Mouse (Mus musculus) layer of hippocampus, adult 8-10 months (tissue): ENCODE measurements at regions not wholly inside any gene's neighbourhood (a gene's known extent, or its start where the extent isn't known, plus 50 kb on each side); places are given as distances from the start of the nearest gene placed in this dataset.
A peak's percentile ranks its signal among the peaks of the same experiment; 100 is the strongest.

Source experiments
- DNase-seq, 2 experiments: peaks; one replicate each; pipeline ENCODE4 v3.0.0; 2022; ENCODE audit warnings: low spot score in 2 of 2

DNA sequence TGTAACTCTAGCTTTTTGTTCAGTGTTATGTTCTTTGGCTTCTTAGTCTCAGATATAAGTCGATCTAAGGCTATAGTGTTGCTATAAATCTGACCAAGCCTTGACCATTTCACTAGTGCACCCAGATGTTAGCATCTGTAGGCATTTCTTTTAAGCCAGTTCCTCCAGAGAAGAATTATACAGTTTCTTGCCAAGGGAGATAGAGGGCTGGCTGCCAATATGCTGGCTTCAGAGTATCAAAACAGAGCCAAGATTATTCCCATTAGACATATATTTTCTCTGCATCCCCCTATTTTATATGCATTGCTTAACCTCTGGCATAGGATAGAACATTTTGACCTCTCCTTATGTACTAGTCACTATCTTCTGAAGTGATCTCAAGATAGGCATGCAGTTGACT lies 487.5 kb downstream of the Synb start:
- no peak for DNase-seq

DNA sequence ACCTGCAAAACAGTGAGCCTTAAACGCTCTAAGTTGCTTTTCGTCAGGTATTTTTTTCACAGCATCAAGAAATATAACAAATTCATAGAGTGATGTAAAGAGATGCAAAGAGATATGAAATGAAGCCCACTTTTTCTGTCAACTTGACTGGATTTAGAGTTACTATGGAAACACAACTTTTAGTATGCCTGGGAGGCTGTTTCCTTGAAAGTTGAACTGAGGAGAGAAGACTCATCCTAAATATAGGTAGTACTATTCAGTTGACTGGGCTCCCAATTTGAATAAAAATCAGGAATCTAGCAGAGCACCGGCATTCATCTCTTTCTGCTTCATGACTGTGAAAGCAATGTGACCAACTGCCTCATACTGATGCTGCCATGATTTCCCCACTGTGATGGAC lies 509.7 kb downstream of the Synb start:
- DNase-seq = no peak

DNA sequence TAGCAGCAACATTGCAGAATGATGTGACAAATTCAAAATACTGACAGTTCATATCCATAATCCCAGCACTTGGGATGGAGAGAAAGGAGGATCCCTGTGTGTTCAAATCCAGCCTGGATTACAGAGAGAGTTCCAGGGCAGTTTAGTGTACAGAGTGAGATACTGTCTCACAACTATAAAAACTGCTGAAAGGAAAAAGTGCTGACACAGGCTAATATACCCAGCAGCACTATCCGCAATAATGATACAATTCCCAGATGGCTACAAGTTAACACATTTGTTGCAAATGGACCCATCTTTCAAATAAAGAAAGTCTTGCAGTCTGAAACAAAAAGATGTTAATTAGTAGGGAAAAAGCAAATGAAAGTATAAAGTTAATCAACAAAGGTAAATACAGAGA lies 510.9 kb downstream of the Synb start:
- no peak for DNase-seq

DNA sequence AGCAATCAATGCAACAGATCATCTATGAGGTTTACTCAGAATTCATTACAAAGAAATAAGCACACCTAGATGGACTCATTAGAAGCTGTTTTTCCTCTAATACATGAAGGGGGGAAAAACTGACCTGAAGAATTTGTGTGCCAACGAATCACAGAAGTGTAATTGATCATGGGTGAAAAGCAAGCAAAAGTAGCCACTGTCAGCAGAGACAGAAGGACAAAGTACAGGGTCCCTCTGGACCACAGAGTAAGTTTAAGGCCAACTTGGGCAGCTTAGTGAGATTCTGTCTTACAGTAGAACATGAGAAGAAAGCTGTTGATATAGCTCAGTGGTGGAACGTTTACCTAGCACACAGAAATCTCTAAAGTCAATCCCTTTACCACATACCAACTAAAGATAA lies 523.7 kb downstream of the Synb start:
- DNase-seq = no peak

DNA sequence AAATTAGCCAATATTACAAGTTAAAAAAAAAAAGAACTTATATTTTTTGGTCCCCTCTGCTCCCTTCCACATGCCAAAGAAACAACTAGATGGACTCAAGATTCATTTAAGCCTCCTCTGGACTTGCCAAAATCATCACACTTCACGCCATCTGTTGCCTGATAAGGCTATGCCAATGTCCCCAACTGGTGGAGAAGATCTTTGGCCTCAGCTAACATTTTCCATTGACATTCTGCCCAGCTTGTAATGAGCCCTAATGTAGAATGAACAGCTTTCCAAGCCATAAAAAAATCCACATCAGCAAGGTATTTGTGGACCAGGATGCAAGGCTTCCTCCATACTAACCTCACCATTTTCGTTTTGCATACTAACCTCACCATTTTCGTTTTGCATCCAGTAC lies 531.2 kb downstream of the Synb start:
- DNase-seq = no peak

DNA sequence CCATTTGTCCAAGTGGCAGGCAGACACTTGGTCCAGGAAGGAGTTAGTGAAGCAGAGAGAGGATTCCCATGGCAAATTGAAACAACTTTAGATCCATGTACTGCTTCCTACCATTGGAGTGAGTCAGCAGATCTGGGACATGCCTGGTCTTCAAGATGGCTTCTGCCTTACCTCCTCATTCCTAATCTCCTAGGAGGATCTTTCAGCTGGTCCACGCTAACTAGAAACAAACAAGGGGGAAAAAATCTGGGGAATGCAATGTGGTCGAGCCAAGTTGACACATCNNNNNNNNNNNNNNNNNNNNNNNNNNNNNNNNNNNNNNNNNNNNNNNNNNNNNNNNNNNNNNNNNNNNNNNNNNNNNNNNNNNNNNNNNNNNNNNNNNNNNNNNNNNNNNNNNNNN lies 549.4 kb downstream of the Synb start:
- no peak for DNase-seq

DNA sequence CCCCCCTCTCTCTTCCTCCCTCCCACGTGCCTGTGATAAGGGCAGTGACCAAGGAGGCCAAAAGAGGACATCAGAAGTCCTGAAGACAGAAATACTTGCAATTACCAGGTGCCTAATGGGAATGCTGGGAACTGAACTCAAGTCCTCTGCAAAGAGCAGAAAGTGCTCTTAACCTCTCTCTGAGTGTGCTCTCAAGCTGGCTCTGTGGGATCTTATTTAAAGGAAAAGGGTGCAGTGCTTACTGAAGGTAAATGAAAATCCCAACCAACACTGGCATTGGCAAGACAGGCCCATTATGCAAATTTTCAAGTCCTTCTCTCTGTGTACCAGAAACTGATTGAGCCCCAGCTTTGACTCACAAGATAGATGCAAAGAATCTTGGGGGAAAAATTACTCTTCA lies 555.6 kb downstream of the Synb start:
- DNase-seq = no peak

DNA sequence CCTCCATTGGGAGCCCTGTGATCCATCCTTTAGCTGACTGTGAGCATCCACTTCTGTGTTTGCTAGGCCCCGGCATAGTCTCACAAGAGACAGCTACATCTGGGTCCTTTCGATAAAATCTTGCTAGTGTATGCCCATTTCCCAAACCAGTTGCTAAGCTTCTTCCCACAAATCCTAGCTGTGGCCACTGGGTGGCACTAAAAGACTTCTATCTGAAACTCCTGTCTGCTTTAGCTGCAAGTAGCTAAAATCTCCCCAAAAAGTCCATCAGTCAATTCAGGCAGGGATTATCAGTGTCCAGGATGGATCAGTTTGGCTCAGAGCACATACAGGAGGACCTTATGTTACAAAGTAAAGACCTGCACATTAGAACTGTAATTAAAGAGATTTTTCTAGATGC lies 558.3 kb downstream of the Synb start:
- peak; percentile 66 to 80 for DNase-seq

DNA sequence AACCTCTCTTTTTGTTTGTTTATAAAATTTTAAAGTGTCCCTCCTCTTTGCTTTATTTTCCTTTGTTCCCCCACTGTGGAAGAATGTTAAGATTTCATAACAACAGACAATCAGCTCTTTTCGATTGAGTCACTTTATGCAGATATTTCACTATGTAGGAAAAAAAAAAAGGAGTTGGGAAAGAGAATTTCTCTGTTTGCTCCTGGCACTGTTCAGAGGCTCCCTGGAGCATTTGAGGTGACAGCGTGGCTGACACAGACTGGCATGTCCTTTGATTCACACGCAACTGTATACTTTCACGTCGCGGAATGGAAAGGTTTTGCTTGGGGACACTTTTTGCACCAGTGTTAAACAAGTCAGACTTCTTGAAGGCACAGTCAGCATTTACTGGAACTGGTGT lies 572.9 kb downstream of the Synb start:
- no peak for DNase-seq

DNA sequence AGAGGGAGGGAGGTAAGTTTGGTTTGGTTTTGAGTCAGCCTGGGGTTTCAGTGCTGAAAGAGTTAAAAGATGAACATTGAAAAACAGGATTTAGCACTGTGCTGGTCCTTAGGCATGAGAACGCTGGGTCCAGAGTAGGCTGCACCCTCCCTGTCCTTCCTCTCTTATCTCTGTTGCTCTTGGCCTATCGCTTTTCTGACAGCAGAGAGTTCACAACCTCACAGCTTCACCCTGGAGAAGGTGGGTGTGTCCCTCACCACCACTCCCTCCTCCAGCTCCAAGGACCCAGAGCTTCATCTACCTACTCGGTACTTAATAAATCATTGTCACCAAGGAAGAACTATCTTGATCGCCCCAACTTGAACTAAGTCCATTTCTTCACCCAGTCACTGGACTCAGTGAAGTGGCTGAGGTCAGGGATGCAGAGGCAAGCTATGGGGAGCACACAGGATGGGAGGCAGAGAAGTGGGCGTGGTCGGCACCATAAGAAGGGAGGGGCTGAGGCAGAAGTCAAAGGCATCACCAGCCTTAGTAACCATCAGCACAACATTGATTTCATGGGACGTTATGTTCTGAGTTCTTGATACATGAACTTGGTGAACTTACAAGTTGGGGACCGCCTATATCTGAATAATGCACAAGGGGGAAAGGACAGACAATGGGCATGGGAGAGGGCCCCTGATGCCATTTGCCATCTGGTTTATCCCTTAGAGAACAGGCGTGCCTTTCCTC lies 574.5 kb downstream of the Synb start:
- no peak for DNase-seq

DNA sequence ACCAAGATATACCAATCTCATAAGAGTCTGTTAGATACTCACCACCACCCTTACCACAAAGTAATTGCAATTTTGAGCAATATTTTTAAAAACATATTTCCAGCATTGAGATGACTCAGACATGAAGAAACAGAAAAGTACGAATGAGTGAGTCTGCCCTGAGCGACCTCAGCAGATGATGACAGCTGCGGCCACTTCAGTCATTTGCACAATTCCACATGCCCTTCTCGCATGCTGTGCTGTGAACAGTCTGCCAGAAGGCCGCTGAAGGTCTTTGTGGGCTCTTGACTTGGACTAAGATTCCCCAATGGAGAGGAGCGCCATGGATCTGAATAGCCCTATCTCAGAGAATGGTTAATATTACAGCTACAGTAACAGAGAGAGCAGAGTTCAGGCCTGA lies 575.3 kb downstream of the Synb start:
- no peak for DNase-seq
